Mouse (Mus musculus) embryonic fibroblast, embryonic 13.5 days (primary cell): Measurements from ENCODE around the gene Tulp3.

Experiments
- CTCF ChIP-seq: IDR thresholded peaks from 2 replicates; pipeline ENCODE4 v1.5.1; 2011; ENCODE audit warnings: mild to moderate bottlenecking, control low read depth, low read length, moderate library complexity, borderline replicate concordance; ENCODE audit not compliant: insufficient read depth
- POLR2A ChIP-seq: IDR thresholded peaks from 2 replicates; pipeline ENCODE4 v1.6.1; 2011; ENCODE audit warnings: low read depth, mild to moderate bottlenecking, control low read depth, low read length, moderate library complexity

- no peak for TF ChIP-seq CTCF
- peak; percentile 58; the same call in 1 of the 2 replicates for TF ChIP-seq POLR2A
These were observed 6.8 kb upstream of the Tulp3 start, which contains the start of the genes Rhno1 and Foxm1 for GRCm38 (mm10) chr6:128362381-128363006.
